Mouse (Mus musculus) heart, postnatal 0 days (tissue): ENCODE measurements around the gene Ankrd44.

ENCODE experiments used
- CTCF ChIP-seq: IDR thresholded peaks from 2 replicates; pipeline ENCODE4 v1.5.1; 2016; ENCODE audit warnings: antibody characterized with exemption, control low read depth, low read depth
- EP300 ChIP-seq: IDR thresholded peaks from 2 replicates; pipeline ENCODE4 v1.6.1; 2016; ENCODE audit warnings: antibody characterized with exemption, low read depth

- TF ChIP-seq CTCF = no peak
- no peak for TF ChIP-seq EP300
Observed at GRCm38 (mm10) chr1:54830223-54830622, 96.0 kb downstream of the Ankrd44 start.
